Mouse (Mus musculus): Measurements from ENCODE around the gene Gm10840. TPM values are rescaled to one million over a fixed set of nuclear protein-coding genes. Genes with fewer than 3 reads are reported as not detected.

Gm10840 gene
- polyA plus RNA-seq, 1 experiment: not detected

DNA sequence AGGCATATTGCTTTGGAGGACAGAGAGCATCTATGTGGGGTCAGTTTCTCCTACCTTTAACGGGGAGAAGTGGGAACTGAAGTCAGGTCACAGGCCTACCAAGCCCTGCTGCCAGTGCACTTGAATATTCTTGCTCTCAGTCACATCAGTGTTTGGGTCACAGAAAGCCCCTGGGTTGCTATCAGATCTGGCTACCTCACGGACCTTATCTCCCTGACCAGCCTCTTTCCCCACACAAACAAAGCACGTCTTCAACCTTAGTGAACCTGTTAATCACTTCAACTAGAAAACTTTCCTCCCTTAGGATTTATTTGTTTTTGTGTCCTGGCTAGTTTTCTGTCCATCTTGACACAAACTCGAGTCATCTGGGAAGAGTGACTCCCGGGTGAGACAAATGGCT, 15.7 kb downstream of the Gm10840 start:
- H3K4me2 ChIP-seq (ENCODE audit: low read depth): no peak overlapping the region
- no peak overlapping the region for H3ac ChIP-seq (ENCODE audit: control insufficient read depth, insufficient read length)
- H3K79me2 ChIP-seq (ENCODE audit: control insufficient read depth, insufficient read depth): no peaks in the 10 kb centered on the region
- H3K27me3 ChIP-seq (ENCODE audit: control insufficient read depth, insufficient read depth, insufficient read length): no peaks in the 10 kb centered on the region
- H3K36me3 ChIP-seq (ENCODE audit: control insufficient read depth, insufficient read depth): no peaks in the 10 kb centered on the region
- TF ChIP-seq USF1 (IDR thresholded peaks at IDR 0.05; ENCODE audit: low read depth) (no peak), TCF3 (IDR thresholded peaks at IDR 0.05; ENCODE audit: insufficient read length, low read depth) (no peak)
- H3K4me3 ChIP-seq: no peak overlapping the region

DNA sequence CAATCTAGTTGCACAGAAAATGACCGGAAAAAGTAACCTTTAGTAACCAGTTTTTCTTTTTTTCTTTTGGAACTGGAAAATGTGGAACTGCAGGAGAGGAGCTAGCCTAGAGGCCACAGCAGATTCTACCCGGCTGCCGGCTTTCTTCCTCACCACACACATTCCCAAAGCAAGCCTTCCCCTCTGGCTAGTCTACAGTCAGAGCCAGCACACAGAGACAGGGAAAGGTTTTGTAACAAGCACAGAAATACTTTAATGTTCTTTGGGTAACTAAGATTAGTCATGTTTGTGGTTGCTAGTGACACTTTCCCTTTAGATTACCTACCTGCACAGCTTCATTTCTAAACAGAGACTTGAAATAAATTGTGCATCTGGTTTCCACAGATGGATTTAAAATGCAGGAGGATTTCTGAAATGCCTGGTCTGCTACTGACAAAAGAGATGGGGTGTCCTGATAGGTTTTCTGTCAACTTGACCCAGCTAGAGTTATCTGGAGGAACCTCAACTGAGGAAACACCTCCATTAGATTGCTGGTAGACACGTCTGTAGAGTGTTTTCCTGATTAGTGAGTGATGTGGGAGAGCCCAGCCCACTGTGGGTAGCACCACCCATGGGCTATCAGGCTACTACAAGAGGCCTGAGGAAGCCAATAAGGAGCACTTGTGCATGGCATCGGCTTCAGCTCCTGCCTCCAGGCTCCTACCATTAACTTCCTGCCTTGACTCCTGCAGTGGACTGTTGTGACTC, 17.6 kb downstream of the Gm10840 start:
- H3K36me3 ChIP-seq (ENCODE audit: control insufficient read depth, insufficient read depth): no peaks in the 10 kb centered on the region
- no peak overlapping the region for H3K4me2 ChIP-seq (ENCODE audit: low read depth)
- H3ac ChIP-seq (ENCODE audit: control insufficient read depth, insufficient read length): no peak overlapping the region
- H3K4me3 ChIP-seq: no peak overlapping the region
- TF ChIP-seq E2F4 (IDR thresholded peaks at IDR 0.05; ENCODE audit: insufficient read depth): no peak
- H3K27me3 ChIP-seq (ENCODE audit: control insufficient read depth, insufficient read depth, insufficient read length): no peaks in the 10 kb centered on the region
- no peaks in the 10 kb centered on the region for H3K79me2 ChIP-seq (ENCODE audit: control insufficient read depth, insufficient read depth)

DNA sequence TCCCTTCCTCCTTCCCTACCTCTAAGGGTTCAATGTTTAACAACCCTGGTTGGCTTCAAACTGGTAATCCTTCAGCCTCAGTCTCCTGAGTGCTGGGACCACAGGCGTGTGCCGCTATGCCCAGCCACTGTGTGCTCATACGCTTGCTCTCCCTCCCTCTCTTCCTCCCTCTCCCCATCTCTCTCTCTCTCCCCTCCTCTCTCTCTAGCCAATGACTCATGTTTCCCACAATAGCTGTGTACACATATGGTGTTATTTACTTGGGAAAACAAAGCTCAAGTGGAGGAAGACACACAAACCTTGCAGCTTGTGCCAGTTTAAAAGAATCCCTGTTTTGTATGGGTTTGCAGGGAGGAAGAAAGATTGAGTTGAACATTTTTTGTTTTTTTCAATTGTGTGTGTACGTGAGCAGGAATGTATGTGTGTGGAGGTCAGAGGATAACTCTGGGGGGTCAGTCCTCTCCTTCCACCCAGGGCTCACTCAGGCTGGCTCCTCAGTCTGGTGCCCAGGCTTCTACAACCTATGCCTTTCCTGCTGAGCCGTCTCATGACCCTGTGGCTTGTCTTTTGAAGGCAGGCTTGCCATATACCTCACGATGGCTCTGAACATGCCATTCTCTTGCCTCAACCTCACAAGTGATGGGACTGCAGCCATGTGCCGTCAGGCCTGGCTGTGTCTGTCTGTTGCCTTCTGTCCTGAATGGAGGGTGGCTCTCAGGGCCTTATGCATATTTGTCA, 19.2 kb downstream of the Gm10840 start:
- Histone ChIP-seq H3ac (ENCODE audit: control insufficient read depth, insufficient read length) (no peak overlapping the region), H3K4me2 (ENCODE audit: low read depth) (no peak overlapping the region)
- no peak for TF ChIP-seq POLR2A (IDR thresholded peaks at IDR 0.05; ENCODE audit: insufficient read length, low read depth)
- TF ChIP-seq SRF (IDR thresholded peaks at IDR 0.05; ENCODE audit: control insufficient read depth, insufficient read length, low read depth): no peak
- TF ChIP-seq CEBPB (IDR thresholded peaks at IDR 0.05; ENCODE audit: insufficient read depth, poor library complexity, severe bottlenecking): no peak
- TF ChIP-seq POLR2AphosphoS2 (IDR thresholded peaks at IDR 0.05; ENCODE audit: insufficient read length, low read depth): no peak

DNA sequence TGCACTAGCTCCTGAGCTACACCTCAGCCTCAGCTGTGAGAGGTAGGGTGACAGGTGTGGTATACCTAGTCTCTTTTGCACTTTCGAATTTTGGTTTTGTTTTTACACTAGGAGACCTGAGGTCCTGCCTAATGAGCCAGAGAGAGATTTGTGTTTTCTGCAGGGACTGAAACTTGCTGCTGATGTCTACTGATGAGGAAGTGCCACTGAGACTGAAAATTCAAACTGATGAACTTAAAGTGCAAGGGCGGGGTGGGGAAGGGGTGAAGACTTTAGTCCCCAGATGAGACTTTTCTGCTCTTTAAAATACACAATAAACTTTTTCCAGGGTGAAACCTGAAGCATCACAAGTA, 19.8 kb downstream of the Gm10840 start:
- Histone ChIP-seq H3K4me2 (ENCODE audit: low read depth) (no peak overlapping the region), H3K4me3 (no peak overlapping the region), H3K79me2 (ENCODE audit: control insufficient read depth, insufficient read depth) (no peaks in the 10 kb centered on the region), H3K27me3 (ENCODE audit: control insufficient read depth, insufficient read depth, insufficient read length) (no peaks in the 10 kb centered on the region), H3ac (ENCODE audit: control insufficient read depth, insufficient read length) (no peak overlapping the region), H3K36me3 (ENCODE audit: control insufficient read depth, insufficient read depth) (no peaks in the 10 kb centered on the region)
- TF ChIP-seq MYOG (IDR thresholded peaks at IDR 0.05; ENCODE audit: control insufficient read depth in 1 of 3, insufficient read depth in 1 of 3, insufficient read length in 2 of 3, low read depth in 2 of 3) (no peak), TCF3 (IDR thresholded peaks at IDR 0.05; ENCODE audit: insufficient read length, low read depth) (no peak), POLR2A (IDR thresholded peaks at IDR 0.05; ENCODE audit: insufficient read length, low read depth) (no peak), CEBPB (IDR thresholded peaks at IDR 0.05; ENCODE audit: insufficient read depth, poor library complexity, severe bottlenecking) (no peak), E2F4 (IDR thresholded peaks at IDR 0.05; ENCODE audit: insufficient read depth) (no peak), TCF12 (IDR thresholded peaks at IDR 0.05; ENCODE audit: insufficient read depth, poor library complexity, severe bottlenecking) (no peak), MAX (IDR thresholded peaks at IDR 0.05; ENCODE audit: low read depth) (no peak), POLR2AphosphoS2 (IDR thresholded peaks at IDR 0.05; ENCODE audit: insufficient read length, low read depth) (no peak), USF1 (IDR thresholded peaks at IDR 0.05; ENCODE audit: low read depth) (no peak), MYOD1 (IDR thresholded peaks at IDR 0.05; ENCODE audit: control insufficient read depth in 1 of 3, insufficient read length in 2 of 3, low read depth in 2 of 3) (no peak), REST (IDR thresholded peaks at IDR 0.05; ENCODE audit: insufficient read depth, insufficient read length) (no peak), SRF (IDR thresholded peaks at IDR 0.05; ENCODE audit: control insufficient read depth, insufficient read length, low read depth) (no peak)

More for the DNA sequence above, 19.2 kb downstream of the Gm10840 start:
- no peaks in the 10 kb centered on the region for H3K79me2 ChIP-seq (ENCODE audit: control insufficient read depth, insufficient read depth)
- no peaks in the 10 kb centered on the region for H3K36me3 ChIP-seq (ENCODE audit: control insufficient read depth, insufficient read depth)
- H3K27me3 ChIP-seq (ENCODE audit: control insufficient read depth, insufficient read depth, insufficient read length): no peaks in the 10 kb centered on the region
- H3K4me3 ChIP-seq: no peak overlapping the region

DNA sequence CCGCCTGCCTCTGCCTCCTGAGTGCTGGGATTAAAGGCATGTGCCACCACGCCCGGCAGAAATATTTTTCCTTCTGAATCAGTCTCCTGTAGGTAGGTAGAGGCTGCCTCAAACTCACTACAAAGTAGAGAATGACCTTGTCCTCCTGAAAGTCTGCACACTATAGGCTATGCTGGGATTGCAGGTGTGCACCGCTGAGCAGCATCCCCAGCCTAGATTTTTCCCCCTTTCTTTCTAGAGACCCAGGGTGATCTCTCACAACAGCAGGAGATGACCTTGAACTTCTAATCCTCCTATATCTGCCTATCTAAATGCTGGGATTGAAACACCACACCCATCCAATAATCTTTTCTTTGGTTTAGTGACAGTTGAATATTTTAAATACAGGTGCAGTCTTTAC, 26.7 kb downstream of the Gm10840 start:
- TF ChIP-seq TCF12 (IDR thresholded peaks at IDR 0.05; ENCODE audit: insufficient read depth, poor library complexity, severe bottlenecking) (no peak), MYOG (IDR thresholded peaks at IDR 0.05; ENCODE audit: control insufficient read depth in 1 of 3, insufficient read depth in 1 of 3, insufficient read length in 2 of 3, low read depth in 2 of 3) (no peak), E2F4 (IDR thresholded peaks at IDR 0.05; ENCODE audit: insufficient read depth) (no peak)
- no peak overlapping the region for H3ac ChIP-seq (ENCODE audit: control insufficient read depth, insufficient read length)
- no peak overlapping the region for H3K4me3 ChIP-seq
- no peak overlapping the region for H3K4me2 ChIP-seq (ENCODE audit: low read depth)
- no peaks in the 10 kb centered on the region for H3K36me3 ChIP-seq (ENCODE audit: control insufficient read depth, insufficient read depth)
- peaks cover 5% of the 10 kb centered on the region for H3K79me2 ChIP-seq (ENCODE audit: control insufficient read depth, insufficient read depth)
- no peaks in the 10 kb centered on the region for H3K27me3 ChIP-seq (ENCODE audit: control insufficient read depth, insufficient read depth, insufficient read length)

Measured in myocyte (in vitro differentiated cells).